Mouse (Mus musculus) large intestine, adult 2 months (tissue): ENCODE data around the gene Wdr12. TPM values are rescaled to one million over a fixed set of nuclear protein-coding genes. Genes with fewer than 3 reads are reported as not detected.

Experiments used
- polyA plus RNA-seq: library from polyadenylated mRNA; depleted of rRNA; stranded (reverse); fragments of >200 nt; gene quantifications from 2 replicates; pipeline ENCODE4 v1.2.3, GENCODE M21; 2012; rRNA removed

Gene Wdr12
- polyA plus RNA-seq, 1 experiment, result 4.2 TPM

Other genes starting within 250 kb of the Wdr12 start
- gene Fam117b, start 185.6 kb downstream of the Wdr12 start, polyA plus RNA-seq, result 6.3 and 8.8 TPM in 2 replicates
- 0.14 and 0.19 TPM in 2 replicates for gene Ica1l, start 55.5 kb downstream of the Wdr12 start, polyA plus RNA-seq
- gene Carf, start 398 bp downstream of the Wdr12 start, polyA plus RNA-seq, result 0.90 and 1.4 TPM in 2 replicates
- gene Nbeal1, start 82.0 kb upstream of the Wdr12 start, polyA plus RNA-seq, result 1.6 and 3.1 TPM in 2 replicates
- 3.7 and 4.5 TPM in 2 replicates for gene Cyp20a1, start 244.7 kb upstream of the Wdr12 start, polyA plus RNA-seq